Mouse (Mus musculus): ENCODE results near the gene Otud3. TPM values are rescaled to one million over a fixed set of nuclear protein-coding genes. Genes with fewer than 3 reads are reported as not detected.
A peak's percentile ranks its signal among the peaks of the same experiment; 100 is the strongest.
"Not testable (repeated sequence)": the region's sequence is repeated elsewhere in the genome, so short reads cannot be mapped to it uniquely, and the experiment has no call there.

Otud3 gene
- total RNA-seq, 2 experiments from 2014 or later: 10.7 to 11.5 TPM

DNA sequence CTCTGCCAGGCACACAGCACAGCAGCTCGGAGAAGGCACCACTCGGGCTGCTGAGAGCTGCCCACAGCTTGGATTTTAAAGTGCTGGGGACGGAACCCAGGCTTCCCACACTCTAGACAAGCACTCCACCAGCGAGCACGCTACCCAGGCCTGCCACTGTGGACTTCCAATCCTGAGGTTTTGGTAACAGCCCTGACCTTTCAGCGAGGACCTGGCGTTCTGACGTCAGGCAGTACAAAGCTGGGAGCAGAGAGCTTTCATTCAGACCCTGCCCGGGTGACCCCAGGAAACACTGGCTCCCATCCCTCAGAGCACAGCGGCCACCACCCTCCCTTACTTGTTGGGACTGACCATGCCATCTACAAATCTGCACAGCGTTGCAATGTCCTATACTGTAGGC lies 20.0 kb downstream of the Otud3 start:
- DNase-seq (ENCODE audit: low spot score in 2 of 2): not testable (repeated sequence)

DNA sequence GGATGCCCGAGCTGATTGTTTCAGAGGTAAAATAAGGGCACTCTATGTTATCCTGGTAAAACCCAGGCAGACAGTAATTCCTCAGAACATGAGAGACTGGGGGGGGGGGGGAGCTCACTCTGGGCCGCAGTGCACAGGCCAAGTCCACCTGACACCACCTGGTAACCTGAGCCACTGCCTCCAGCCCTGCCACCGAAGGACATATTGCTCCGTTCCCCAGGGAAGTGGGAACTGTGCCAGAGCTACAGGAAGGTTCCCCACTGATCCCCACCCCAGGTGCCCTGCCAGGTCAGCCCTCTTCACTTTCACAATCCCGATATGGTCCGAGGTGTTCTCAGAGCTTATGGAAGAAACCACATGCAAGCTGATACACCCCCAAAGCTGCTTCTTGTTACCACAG lies 21.1 kb downstream of the Otud3 start:
- no peak for DNase-seq (ENCODE audit: low spot score in 2 of 2)

DNA sequence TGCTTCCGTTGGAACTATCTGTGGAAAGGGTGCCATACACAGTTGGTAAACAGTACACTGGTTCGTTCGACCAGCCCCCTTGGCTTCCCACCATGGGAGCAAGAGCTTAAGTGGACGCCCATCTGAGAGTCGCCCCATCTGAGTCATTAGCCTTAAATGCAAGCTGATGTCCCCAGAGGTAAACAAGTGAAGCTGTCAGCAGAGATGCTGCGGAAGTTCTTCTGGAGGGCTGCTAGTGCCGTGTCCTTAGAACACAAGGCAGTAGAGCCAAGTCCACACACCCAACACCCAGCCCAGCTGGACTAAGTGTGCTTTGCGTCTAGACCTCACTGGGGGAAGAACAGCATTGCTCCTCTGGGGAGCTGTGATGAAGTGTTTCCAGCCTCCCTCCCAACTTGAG lies 24.1 kb downstream of the Otud3 start:
- no peak for DNase-seq (ENCODE audit: low spot score in 2 of 2)

DNA sequence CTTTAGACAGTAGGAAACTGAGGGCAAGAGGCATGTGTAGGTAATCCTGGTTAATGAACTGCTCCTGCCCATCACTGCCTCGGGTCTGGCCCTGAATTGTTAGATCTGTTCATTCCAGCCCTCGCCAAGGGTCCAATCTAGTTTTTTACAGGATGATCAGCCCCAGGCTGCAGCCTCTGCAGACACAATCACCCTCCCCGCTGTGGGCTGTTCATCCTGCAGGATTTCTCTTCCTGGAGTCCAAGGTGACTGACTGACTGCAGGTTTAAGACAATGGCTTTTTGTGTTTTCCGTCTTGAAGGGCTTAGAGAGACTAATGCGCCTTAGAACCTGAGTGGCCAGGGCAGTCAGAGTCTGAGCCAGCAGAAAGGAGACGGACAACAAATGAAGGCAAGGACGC lies 24.6 kb downstream of the Otud3 start:
- DNase-seq (ENCODE audit: low spot score in 2 of 2): no peak

DNA sequence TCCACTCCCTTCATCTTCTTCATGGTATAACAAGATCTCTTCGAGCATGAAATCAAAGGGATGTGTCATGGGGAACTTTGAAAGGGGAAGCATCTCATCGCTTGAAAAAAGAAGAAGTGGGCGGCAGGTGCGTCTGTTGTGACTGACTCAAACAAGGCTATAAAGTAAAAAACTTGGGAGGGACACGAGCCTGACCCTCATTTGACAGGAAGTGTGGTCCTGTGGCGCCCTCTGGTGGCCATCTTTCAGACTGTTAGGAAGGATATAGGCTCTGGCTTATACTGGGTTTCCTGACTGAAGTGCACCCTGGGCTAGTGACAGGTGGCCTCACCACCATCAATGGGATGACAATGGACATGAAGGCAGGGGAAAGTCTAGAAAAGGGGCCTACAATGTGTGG lies 29.5 kb downstream of the Otud3 start:
- DNase-seq (ENCODE audit: low spot score in 2 of 2): peak; percentile 83 to 89

DNA sequence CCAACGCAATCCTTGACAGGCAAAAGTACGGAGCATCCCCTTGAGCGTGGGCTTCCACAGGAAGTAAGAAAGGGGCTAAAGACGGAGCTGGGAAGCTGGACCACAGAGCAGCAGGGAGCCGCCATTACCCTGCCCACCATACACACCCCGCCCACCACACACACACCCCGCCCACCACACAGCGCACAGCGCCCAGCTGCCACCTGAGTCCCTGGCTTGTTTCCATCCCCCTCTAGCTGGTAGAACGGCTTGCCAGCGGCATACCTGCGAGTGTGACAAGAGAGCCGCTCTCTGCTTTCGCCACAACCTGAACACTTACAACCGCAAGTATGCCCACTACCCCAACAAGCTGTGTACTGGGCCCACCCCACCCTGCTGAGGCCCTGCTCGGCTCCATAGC lies 31.6 kb downstream of the Otud3 start:
- no peak for DNase-seq (ENCODE audit: low spot score in 2 of 2)

DNA sequence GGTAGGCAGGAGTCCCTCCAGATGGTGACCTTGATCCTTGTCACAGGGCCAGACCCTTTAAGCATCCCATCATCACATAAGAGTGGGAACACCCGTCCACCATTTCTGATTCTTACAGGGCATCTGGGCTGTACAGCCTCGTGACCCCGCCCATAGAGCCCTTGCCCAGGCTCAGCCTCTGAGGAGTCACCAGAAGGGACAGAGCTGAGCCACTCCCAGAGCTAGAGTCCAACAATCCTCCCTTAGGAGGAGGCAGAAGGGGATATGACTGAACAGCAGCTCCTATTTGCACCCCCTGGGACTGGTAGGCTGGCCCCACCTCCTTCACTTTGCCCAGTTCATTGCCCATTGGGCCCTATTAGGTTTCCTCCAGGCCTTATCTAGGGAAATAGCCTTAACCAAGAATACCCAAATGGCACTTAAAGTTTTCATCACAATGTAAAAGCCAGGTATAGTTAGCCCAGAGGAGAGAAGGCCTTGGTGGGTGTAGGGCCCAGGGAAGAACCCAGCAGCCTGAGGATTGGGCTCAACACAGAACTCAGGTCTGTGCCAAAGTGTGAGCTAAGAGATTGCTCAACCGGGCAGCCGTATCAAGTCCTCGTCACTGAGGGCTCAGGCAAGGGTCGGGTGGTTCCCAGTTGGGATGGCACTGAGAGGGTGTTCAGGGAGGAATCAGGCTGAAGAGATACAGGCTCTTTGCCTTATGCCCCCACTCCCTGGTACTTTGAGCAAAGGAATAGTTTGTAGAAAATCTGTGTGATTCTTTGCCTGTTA lies 32.7 kb downstream of the Otud3 start:
- no peak for DNase-seq (ENCODE audit: low spot score in 2 of 2)

DNA sequence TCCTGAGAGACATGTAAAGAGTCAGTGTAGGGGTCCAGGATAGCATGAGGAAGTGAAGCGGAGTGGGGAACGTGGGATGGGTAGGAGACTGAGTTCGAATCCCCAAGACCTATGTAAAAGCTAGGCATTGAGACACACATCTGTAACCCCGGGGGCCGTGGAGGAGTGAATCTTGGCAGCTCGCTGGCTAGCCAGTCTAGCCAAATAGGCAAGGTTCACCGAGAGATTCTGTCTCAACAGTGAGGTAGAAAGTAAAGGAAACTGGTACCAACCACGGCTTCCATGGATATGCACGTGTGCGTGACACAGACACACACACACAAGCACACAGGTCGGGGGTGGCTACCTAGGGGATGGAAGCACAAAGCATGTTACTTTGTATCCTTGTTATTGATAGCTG lies 33.9 kb downstream of the Otud3 start:
- DNase-seq (ENCODE audit: low spot score in 2 of 2): no peak

DNA sequence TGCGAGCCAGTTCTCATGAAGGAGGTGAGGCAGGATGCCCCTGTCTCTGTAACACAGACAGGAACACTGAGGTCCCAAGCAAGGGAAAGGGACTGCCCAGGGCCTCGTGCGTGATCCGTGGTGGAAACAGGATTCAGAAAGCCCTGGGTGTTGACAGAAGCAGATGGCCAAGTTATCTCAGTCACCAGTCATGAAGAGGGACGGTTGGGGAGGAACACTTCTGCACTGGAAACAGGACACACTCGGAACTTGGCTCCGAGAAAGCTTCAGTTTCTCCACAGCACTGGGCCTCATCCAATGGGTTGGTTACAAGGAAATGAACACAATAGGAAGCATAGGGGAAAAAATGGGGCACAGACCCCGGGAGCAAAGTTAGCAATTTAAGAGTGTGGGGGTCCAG lies 35.0 kb downstream of the Otud3 start:
- no peak for DNase-seq (ENCODE audit: low spot score in 2 of 2)

DNA sequence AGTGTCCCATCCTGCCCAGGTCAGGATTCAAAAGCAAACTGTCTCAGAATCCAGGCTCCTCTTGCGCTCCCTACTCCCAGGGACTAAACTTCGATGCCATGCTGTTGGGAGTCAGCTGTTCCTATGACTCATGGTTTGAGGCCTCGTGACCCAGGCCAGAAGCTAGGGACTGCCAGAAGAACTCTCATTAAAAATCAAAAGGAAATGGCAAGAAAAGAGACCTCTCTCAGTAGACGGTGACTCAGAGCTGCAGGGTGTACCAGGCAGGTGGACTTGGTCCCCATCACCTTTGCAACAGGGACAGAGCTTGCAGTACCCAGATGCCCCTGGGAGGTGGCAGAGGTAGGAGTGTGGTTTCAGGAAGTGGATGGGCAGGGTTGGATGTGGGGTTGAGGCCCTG lies 36.0 kb downstream of the Otud3 start, which contains the start of gene Pla2g2e:
Pla2g2e (plus strand) TSS at position 212 of the 400 bp plus-strand sequence.
- DNase-seq (ENCODE audit: low spot score in 2 of 2): no peak

DNA sequence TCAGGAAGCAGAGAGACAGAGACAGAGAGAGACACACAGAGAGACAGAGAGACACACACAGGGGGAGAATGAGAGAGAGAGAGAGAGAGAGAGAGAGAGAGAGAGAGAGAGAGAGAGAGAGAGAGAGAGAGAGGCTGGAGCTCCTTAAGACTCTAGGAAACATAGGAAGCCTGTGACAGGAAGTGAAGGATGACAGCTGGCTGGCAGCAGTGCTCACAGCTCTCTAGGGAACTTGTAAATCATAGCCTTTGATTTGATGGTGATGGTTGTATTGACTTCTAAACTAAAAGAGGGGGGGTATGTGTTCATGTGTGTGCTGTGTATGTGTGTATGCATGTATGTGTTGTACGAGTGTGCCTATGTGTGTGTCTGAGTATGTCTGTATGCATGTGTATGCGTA lies 37.8 kb downstream of the Otud3 start:
- no peak for DNase-seq (ENCODE audit: low spot score in 2 of 2)

DNA sequence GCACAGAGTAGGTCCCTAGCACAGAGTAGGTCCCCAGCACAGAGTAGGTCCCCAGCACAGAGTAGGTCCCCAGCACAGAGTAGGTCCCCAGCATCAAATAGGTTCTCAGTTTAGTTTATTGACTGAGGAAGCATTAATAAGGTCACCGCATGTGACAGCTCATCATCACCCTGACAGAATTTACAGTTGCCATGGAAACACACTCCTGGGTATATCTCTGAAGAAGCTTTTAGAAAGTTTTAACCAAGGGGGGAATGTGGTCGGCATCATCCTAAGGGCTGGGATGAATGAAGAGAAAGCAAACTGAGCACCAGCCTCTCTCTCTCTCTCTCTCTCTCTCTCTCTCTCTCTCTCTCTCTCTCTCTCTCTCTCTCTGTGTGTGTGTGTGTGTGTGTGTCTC lies 38.5 kb downstream of the Otud3 start:
- DNase-seq (ENCODE audit: low spot score in 2 of 2): not testable (repeated sequence)

DNA sequence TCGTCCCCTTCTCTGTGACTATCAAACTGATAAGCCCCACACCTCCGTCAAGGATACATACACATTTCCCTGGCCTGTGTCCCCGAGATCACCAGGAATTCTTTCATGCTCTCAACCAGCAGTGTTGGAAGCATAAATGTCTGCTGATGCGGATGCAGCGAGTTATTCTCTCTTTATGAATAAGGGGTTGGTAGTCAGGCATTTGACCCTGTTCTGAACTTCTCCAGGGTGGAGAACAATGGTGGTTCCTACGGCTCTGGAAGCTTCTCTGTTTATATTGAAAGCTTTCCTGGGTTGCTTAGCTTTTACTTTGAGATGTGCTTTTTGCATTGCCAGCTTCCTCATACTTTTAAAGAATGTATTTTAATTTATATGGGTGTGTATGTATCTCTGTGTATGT lies 39.9 kb downstream of the Otud3 start, which contains the start of gene Gm13030:
Gm13030 (minus strand) TSS at position 101 of the 400 bp plus-strand sequence.
- DNase-seq (ENCODE audit: low spot score in 2 of 2): no peak

DNA sequence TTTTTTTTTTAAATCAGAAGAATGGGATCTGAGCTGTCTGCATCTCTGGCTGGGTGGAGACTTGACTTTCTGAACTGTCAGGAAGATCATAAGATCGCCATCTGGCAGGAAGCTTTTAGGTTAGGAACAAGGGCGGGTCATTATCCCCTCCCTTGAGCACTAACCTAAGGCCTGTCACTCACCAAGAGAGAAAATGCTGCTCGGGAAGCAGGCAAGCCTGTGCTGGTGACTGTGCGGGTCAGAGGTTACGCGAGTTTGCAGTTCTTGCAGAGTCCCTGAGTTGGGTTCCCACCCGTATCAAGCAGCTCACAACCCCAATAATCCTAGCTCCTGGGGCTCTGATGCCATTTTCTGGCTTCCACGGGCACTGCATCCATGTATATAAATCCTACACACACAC lies 45.1 kb downstream of the Otud3 start:
- DNase-seq (ENCODE audit: low spot score in 2 of 2): no peak

DNA sequence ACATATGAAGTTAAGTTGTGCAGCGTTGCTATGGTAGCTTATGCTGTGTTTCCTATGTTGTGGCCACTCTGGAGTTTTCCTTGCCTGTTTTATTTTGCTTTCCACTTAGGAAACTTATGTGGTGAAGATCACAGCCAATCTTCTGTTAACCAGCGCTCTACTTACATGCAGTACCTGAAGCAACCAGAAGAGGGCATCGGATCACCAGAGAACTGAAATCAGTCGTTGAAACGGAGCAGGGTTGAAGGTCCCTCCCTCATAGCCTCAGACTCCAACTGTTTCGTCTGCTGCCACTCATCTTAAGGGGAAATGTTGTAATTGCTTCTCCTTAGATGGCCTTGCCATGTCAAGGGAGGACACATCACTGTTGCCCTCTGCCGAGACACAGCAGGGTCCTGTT lies 47.3 kb downstream of the Otud3 start:
- DNase-seq (ENCODE audit: low spot score in 2 of 2): peak; percentile 72 to 83

DNA sequence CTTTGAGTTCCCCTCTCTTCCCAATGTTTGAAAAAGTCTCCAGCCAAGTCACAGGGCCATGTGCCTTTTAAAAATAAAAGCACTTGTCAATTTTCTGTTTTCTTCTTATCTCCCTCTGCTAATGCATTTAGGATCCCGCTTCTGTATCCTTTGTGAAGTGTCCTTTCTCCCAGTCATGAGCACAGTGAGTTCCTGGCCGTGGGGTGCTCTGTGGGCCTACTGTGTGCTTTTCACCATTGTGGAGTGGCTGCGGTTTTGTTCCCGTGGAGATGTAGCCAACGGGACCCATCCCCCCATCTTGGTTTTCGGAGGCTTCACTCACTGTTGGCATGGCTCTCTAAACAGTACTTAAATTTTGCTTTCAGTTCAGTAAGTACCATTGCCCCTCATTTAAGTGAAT lies 47.8 kb downstream of the Otud3 start:
- DNase-seq (ENCODE audit: low spot score in 2 of 2): no peak

DNA sequence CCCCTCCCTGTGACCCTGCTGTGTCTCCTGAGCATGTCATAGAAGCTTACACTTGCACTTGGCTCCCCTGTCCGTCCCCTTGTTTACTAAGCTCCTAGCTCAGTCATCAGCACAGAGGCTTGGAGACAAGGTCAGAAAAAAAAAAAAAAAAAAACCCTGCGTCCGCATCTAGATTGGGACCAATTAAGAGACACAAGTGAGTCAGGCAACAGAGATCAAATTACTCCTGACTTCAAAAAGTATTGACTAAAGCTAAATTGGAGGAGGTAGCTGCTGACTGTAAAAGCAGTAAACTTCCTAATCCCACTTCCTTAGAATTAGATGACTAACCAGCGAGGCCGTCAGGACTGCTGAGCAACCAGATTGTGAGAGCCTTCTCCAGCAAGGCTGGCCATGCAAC lies 48.7 kb downstream of the Otud3 start:
- DNase-seq (ENCODE audit: low spot score in 2 of 2): no peak

DNA sequence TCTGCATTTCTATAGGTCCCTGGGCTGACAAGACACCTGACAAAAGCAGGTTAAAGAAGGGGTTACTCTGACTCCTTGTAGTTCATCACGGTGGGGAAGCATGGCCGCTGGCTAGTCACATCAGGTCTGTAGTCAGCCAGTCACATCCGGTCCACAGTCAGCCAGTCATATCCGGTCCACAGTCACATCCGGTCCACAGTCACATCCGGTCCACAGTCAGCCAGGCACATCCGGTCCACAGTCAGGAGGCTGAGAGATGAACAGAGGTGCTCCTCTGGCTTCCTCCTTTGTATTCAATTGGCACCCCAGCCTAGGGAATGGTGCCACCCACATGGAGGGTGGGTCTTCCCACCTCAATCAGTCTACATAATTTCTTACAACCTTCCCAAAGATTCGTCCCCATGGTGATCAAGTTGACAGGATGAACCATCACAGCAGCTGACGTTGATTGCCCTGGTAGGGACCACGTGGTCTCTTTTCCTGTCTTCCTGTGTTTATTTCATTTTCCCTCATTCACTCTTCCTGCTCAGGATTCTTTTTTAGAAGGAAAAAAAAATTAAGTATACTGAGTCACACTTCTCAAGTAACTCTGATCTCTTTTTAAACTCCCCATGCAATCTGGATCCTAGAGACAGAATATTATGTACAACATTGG lies 50.3 kb downstream of the Otud3 start, which contains the start of gene Pla2g5:
Pla2g5 (minus strand) TSS at position 139 of the 655 bp plus-strand sequence.
- DNase-seq (ENCODE audit: low spot score in 2 of 2): no peak

DNA sequence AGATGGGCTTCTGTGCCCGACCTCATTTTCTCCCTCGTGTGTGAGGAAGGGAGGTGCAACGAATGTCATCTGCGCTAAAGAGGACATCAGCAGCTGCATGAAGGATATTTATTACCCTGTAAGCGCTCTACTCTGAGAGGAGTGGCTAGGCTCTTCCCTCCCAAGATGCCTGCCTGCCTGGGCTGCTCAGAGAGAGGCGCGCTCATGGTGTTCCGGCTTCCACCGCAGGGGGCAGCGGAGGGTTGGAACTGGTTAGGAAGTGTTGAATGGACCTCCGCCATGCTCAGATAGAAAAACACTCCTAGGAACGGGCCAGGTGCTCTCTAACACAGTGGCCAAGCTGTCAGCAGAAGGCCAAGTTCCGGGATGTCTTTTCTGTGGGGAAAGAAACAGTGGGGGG lies 54.0 kb downstream of the Otud3 start:
- peak; percentile 80 for DNase-seq (ENCODE audit: low spot score in 2 of 2)

DNA sequence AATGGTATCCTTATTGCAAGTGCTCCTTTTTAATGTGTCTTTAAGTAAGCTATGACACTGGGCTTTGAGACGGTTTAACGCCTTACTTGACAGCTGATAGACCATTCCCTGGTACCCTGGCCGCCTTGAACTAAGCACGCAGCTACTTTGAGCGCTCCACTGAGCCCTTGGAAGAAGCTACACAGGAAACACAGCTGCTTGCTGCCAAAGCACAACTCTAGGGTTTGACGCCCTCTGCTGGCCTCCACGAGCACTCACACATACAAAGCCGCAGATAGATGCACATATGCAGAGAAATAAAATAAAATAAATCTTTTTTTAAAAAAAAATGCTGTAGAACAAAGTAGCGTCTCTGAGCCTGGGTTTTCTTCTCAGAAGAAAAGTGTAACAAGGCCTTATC lies 54.5 kb downstream of the Otud3 start:
- no peak for DNase-seq (ENCODE audit: low spot score in 2 of 2)

DNA sequence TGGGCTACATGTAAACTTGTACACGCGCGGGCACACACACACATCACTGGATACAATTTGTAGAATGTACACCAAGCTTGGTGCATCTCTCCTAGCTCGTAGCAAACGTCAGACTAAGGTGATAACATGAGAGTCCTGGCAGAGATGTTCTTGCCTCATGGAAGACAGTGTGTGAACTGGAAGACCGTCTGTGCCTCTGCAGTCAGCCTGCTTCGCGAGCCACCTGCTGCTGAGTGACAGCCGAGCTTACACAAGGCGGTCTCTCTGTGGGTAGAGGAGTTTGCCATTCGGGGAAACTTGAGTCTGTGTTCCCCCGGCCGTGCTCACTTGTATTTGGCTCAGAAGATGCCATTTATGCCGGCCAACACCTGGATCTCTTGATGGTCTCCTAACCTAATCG lies 55.3 kb downstream of the Otud3 start:
- DNase-seq (ENCODE audit: low spot score in 2 of 2): peak in 1 of 2 experiments; percentile 45

DNA sequence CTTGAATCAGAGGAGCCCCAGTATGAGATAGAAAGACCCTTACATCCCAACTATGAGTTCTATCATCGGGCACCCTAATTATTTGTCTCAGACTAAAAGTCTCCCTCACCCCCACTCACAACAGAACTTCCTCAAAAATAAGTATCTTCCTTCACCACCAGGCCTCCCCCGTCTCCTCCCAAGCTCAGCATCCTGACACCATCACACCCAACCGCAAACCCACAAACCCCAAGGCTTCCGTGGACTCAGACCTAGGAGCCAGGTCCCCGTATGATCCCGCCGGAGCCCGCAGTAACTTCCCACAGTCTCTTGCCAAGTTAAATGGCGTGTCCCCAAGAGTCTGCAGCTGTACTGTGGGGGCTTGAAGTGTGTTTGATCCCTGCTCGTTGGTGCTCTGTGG lies 56.2 kb downstream of the Otud3 start:
- no peak for DNase-seq (ENCODE audit: low spot score in 2 of 2)

DNA sequence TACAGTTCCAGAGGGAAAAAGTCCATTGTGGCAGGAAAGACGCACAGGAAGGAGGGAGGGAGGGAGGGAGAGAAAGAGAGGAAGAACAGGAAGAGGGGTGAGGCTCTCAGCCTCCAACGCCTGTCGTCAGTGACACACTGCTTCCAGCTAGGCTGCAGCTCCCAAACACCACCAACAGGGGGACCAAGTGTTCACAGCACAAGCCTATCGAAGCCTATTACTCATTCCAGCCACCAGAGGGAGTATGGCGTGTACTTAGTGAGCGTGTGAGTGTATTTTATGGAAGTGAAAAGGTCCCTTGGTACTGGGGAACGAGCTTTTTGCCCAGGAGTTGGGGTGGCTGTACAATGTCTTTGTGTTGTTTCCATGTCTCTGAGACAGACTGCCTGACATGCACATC lies 57.3 kb downstream of the Otud3 start:
- peak; percentile 70 to 78 for DNase-seq (ENCODE audit: low spot score in 2 of 2)
